Mouse (Mus musculus): ENCODE measurements around the gene Chrne. TPM values are rescaled to one million over a fixed set of nuclear protein-coding genes. Genes with fewer than 3 reads are reported as not detected.

The Chrne gene
- polyA plus RNA-seq, 1 experiment from 2014 or later, result not detected

DNA sequence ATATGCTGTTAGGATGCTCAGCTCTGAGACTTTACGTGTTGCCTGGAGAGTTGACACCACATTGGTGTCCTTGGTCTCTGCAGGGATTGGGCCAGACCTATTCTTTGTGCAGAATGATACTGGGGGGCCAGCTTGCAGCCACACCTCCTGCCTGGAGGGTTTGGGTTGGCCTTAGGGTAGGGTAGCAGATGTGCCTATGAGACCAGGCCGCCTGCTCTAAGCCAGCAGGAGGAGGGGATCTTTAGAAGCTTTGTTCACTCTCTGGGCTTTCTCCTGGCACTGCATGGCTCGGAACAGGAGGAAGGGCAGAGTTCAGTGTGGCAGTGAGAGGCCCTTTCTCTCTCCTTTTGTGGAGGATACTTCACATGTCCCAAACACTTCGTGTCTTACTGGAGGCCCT is 22.9 kb downstream of the Chrne start:
- Histone ChIP-seq H3K9me3 (ENCODE audit: low read length) (no peaks in the 10 kb centered on the region), H3K9ac (replicated peaks; ENCODE audit: low read depth) (no peak overlapping the region), H3K36me3 (ENCODE audit: insufficient read depth, low read length) (peaks cover 18% of the 10 kb centered on the region; the same call in 1 of the 2 replicates), H3K27me3 (replicated peaks; ENCODE audit: insufficient read depth, low read length) (no peaks in the 10 kb centered on the region), H3K4me3 (ENCODE audit: low read depth, low read length) (no peak overlapping the region), H3K27ac (ENCODE audit: low read length) (peak overlapping the region; percentile 43; the same call in 1 of the 2 replicates), H3K4me2 (replicated peaks; ENCODE audit: low read depth, low read length) (no peak overlapping the region), H3K4me1 (ENCODE audit: insufficient read depth, low read depth, low read length) (peaks cover 6% of the 10 kb centered on the region; the same call in 1 of the 2 replicates)
- 60% methylated on average over 4 of the region's 4 CpGs for WGBS
- DNase-seq (ENCODE audit: low spot score) (no peak), ATAC-seq (no peak)
- TF ChIP-seq CTCF (IDR thresholded peaks at IDR 0.05), result no peak
- no peak for TF ChIP-seq EP300 (IDR thresholded peaks at IDR 0.05)

DNA sequence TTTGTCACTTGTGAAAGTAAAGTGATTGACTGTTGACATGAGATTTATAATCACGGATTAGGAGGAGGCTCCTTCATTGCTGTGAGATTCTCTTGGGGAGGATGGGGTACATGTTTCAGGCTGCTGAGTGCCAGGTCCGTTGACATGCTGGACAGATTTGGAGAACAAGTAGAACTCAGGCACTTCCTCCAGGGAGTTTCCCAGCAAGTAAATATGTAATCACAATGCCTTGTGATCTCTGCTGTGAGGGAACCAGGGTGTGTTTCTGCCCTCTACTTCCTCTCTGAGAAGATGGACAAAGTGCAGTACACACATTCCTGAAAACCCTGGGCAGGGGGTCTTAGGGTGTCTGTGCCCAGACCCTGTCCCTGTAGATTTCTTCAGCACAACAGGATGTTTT is 23.4 kb downstream of the Chrne start:
- WGBS, result 39% methylated on average over 2 of the region's 2 CpGs
- DNase-seq (ENCODE audit: low spot score), result peak; percentile 55
- no peak overlapping the region for H3K4me3 ChIP-seq (ENCODE audit: low read depth, low read length)
- no peaks in the 10 kb centered on the region for H3K9me3 ChIP-seq (ENCODE audit: low read length)
- no peak overlapping the region for H3K9ac ChIP-seq (replicated peaks; ENCODE audit: low read depth)
- peak overlapping the region; percentile 43; the same call in 1 of the 2 replicates for H3K27ac ChIP-seq (ENCODE audit: low read length)
- TF ChIP-seq CTCF (IDR thresholded peaks at IDR 0.05), result no peak
- TF ChIP-seq EP300 (IDR thresholded peaks at IDR 0.05), result 0 out of 2 replicates have a peak, but pooled peaks have one; percentile 27
- no peak overlapping the region for H3K4me2 ChIP-seq (replicated peaks; ENCODE audit: low read depth, low read length)
- peak; percentile 53; the same call in 1 of the 2 replicates for ATAC-seq
- H3K27me3 ChIP-seq (replicated peaks; ENCODE audit: insufficient read depth, low read length), result no peaks in the 10 kb centered on the region
- peaks cover 18% of the 10 kb centered on the region; the same call in 1 of the 2 replicates for H3K36me3 ChIP-seq (ENCODE audit: insufficient read depth, low read length)
- H3K4me1 ChIP-seq (ENCODE audit: insufficient read depth, low read depth, low read length), result peaks cover 6% of the 10 kb centered on the region; the same call in 1 of the 2 replicates

DNA sequence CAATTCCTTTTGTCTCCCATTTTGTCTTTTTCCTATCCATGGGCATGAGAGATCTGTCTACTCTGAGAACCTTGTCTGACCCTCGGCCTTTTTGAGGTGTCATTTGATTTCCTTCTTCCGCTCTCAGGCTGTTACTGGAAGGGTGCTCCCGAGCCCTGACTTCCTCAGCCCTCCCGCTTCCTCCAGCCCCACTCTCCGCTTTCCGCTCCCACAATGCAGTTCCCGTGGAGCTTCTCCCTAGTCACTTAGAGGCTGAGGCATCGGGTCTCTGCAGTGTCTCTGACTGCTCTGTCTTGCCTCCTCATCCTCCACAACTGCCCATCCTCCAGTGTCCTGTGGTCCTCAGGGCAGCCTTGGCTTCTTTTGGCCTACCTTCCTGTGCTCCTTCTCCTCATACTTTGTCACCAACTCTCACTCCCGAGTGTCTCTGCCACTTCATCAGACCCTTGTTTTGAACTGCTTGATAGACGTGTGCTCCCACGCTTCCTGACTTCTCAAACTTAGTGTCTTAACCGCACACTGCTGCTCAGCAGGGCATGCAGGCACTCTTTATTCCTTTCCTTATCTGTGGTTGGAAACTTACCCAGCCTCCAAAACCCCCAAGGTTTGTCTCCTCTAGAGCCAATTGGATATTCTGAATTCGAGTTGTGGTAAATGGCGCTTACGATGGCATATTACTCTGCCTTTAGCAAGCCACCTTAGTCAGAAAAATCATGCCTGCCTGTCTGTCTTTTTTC is 24.6 kb downstream of the Chrne start:
- Histone ChIP-seq H3K4me2 (replicated peaks; ENCODE audit: low read depth, low read length) (no peak overlapping the region), H3K9ac (replicated peaks; ENCODE audit: low read depth) (no peak overlapping the region), H3K27me3 (replicated peaks; ENCODE audit: insufficient read depth, low read length) (no peaks in the 10 kb centered on the region), H3K4me3 (ENCODE audit: low read depth, low read length) (no peak overlapping the region), H3K4me1 (ENCODE audit: insufficient read depth, low read depth, low read length) (peaks cover 6% of the 10 kb centered on the region; the same call in 1 of the 2 replicates), H3K27ac (ENCODE audit: low read length) (no peak overlapping the region), H3K9me3 (ENCODE audit: low read length) (no peaks in the 10 kb centered on the region), H3K36me3 (ENCODE audit: insufficient read depth, low read length) (peaks cover 16% of the 10 kb centered on the region; the same call in 1 of the 2 replicates)
- peak; percentile 65 for ATAC-seq
- DNase-seq (ENCODE audit: low spot score), result peak; percentile 40
- 53% methylated on average over 15 of the region's 15 CpGs for WGBS
- no peak for TF ChIP-seq EP300 (IDR thresholded peaks at IDR 0.05)
- TF ChIP-seq CTCF (IDR thresholded peaks at IDR 0.05), result no peak

DNA sequence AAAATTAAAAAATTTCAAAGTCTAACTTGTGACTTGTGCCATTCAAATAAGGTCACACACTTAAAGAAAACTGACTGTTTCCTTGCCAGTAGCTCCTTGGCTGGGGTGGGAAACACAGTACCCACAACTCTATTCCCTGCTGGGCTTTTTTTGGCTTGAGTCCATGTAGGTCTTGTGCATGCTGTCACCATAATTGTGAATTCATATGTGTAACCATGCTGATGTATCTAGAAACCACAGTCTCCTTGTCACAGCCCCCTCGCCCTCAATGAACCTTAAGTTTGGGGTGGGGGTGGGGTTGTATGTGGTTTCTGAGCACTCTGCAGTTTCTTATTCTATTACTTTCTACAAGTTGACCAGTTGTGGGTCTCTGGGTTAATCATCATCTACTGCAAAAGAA is 27.3 kb downstream of the Chrne start:
- Histone ChIP-seq H3K4me1 (ENCODE audit: insufficient read depth, low read depth, low read length) (peaks cover 6% of the 10 kb centered on the region; the same call in 1 of the 2 replicates), H3K27ac (ENCODE audit: low read length) (no peak overlapping the region), H3K4me2 (replicated peaks; ENCODE audit: low read depth, low read length) (no peak overlapping the region), H3K9me3 (ENCODE audit: low read length) (no peaks in the 10 kb centered on the region), H3K4me3 (ENCODE audit: low read depth, low read length) (no peak overlapping the region), H3K27me3 (replicated peaks; ENCODE audit: insufficient read depth, low read length) (no peaks in the 10 kb centered on the region), H3K36me3 (ENCODE audit: insufficient read depth, low read length) (no peaks in the 10 kb centered on the region), H3K9ac (replicated peaks; ENCODE audit: low read depth) (no peak overlapping the region)
- WGBS, result 81% methylated on average over 1 of the region's 1 CpGs
- no peak for TF ChIP-seq CTCF (IDR thresholded peaks at IDR 0.05)
- no peak for TF ChIP-seq EP300 (IDR thresholded peaks at IDR 0.05)
- DNase-seq (ENCODE audit: low spot score) (no peak), ATAC-seq (no peak)

DNA sequence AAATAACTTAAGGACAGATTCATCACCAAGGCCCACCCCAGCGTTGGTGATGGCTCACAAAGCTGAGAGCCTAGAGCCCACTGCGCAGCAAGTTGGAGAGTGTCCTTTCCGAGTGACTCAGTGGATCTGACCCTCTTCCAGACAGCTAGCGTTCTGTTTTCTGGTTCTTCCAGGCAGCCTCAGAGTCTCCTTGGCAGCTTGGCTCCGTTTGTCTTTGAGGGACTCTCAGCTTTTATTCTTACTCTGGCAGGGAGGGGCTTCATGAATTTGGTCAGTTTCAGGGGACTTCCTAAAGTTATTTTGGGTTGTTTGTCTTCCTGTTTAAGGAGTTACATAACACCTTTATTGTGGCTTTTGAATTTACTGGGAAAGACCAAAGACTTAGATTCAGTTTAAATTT is 32.1 kb downstream of the Chrne start:
- H3K36me3 ChIP-seq (ENCODE audit: insufficient read depth, low read length), result no peaks in the 10 kb centered on the region
- H3K9me3 ChIP-seq (ENCODE audit: low read length), result no peaks in the 10 kb centered on the region
- H3K4me2 ChIP-seq (replicated peaks; ENCODE audit: low read depth, low read length), result no peak overlapping the region
- H3K27me3 ChIP-seq (replicated peaks; ENCODE audit: insufficient read depth, low read length), result no peaks in the 10 kb centered on the region
- no peak for TF ChIP-seq EP300 (IDR thresholded peaks at IDR 0.05)
- no peak for TF ChIP-seq CTCF (IDR thresholded peaks at IDR 0.05)
- 56% methylated on average over 5 of the region's 5 CpGs for WGBS
- H3K27ac ChIP-seq (ENCODE audit: low read length), result no peak overlapping the region
- DNase-seq (ENCODE audit: low spot score), result no peak
- H3K4me3 ChIP-seq (ENCODE audit: low read depth, low read length), result no peak overlapping the region
- no peak overlapping the region for H3K9ac ChIP-seq (replicated peaks; ENCODE audit: low read depth)
- no peak for ATAC-seq
- H3K4me1 ChIP-seq (ENCODE audit: insufficient read depth, low read depth, low read length), result peaks cover 19% of the 10 kb centered on the region; the same call in 1 of the 2 replicates

DNA sequence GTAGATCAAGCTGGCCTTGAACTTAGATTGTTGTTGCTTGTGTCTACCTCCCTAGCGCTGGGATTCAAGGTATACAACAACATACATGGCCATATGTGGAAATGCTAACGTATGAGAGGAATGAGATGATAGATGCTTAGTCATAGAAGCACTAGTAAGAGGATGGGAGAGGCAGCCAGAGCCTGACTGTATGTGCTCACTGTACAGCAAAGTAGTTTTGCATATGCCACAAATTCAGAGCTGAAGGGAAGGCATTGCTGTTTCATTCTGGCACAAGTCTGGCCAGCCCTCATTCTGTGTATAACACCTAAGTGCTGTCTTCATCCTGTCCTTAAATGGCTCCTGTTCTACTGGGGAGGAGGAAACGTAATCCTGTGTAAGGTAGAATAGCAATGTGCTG is 32.8 kb downstream of the Chrne start:
- WGBS, result 78% methylated on average over 3 of the region's 3 CpGs
- no peak for TF ChIP-seq CTCF (IDR thresholded peaks at IDR 0.05)
- TF ChIP-seq EP300 (IDR thresholded peaks at IDR 0.05), result no peak
- Histone ChIP-seq H3K36me3 (ENCODE audit: insufficient read depth, low read length) (no peaks in the 10 kb centered on the region), H3K9me3 (ENCODE audit: low read length) (no peaks in the 10 kb centered on the region), H3K4me1 (ENCODE audit: insufficient read depth, low read depth, low read length) (peaks cover 19% of the 10 kb centered on the region; the same call in 1 of the 2 replicates), H3K27me3 (replicated peaks; ENCODE audit: insufficient read depth, low read length) (no peaks in the 10 kb centered on the region), H3K4me3 (ENCODE audit: low read depth, low read length) (no peak overlapping the region), H3K9ac (replicated peaks; ENCODE audit: low read depth) (no peak overlapping the region), H3K27ac (ENCODE audit: low read length) (no peak overlapping the region), H3K4me2 (replicated peaks; ENCODE audit: low read depth, low read length) (no peak overlapping the region)
- DNase-seq (ENCODE audit: low spot score) (no peak), ATAC-seq (no peak)
